Mouse (Mus musculus): Measurements from ENCODE around the gene Jmjd4.
A peak's percentile ranks its signal among the peaks of the same experiment; 100 is the strongest.

The Jmjd4 gene

DNA sequence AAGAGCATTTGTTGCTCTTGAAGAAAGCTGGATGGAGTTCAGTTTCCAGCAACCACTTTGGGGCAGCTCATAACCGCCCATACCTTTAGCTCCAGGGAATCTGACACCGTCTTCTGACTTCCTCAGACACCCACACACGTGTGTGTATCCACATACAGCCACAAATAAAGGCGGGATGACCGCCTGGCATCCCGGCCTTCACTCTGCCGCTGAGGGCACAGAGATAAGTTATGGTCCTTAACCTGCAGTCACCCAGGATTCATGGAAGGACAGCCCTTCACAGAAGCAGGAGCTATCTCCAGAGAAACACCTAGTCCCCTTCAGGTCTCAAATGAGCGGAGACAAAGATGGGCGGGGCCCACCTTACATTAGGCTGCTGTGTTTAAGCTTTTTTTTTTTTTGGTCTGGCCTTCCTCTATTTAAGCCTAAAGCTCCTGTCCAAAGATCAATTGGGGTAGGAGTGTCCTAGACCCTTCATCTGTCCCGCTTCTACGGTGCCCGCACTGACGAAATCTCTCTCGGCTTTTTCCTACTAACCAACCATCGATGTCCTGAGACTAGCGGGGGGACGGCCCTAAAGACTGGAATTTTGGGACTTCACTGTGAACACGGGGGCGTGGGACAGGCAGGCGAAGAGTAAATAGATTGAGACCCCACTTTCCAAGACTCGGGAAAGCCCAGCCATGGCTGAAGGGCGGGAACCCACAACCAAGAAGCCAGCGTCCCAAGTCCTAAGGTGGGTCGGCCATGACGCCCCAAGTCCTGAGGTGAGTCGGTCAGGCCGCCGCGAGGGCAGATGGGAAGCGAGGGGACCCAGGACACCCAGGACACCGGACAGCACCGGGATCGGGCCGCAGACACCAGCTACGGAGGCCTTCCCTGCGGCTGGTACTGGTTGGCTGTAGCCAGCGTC lies 21.8 kb downstream of the Jmjd4 start:
- no peak for DNase-seq (ENCODE audit: low read depth, low spot score)

DNA sequence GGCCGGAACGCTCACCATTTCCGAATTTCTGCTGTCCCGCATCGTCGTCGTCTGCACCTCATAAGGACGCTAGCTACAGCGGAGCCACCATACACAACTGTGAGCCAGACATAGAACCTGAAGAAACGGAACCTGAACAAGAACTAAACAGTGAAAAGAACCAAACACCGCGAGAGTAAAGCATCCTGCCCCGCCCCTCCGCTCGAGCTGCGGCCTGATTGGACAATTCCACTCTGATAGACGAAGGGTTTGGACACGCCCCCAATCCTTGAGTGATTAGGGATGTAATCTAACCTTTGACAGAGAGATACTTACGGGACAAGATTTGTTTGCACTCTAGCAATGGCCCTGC lies 22.5 kb downstream of the Jmjd4 start, which contains the start of gene Zfp867:
Gene Zfp867 (minus strand): TSS at position 149 of the 352 bp plus-strand sequence.
- DNase-seq (ENCODE audit: low read depth, low spot score): peak; percentile 90

DNA sequence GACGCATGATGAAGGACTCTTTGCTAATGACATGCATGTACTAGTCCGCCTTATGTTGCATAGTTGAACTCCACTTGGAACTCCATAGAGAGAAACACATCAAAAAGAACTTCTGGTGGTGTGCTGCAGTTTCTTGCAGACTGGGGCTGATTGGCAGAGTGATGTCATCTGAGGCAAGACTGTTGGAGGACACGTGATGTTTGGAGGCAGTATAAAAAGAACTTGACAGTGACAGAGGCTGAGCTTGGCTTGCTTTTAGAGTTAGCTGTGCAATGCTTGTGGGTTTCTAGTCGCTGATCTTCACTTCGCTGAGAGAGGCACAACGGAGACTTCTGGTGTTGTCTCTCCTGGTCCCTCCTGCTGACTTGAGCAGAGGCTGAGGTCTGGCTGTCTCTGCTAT lies 27.4 kb downstream of the Jmjd4 start:
- no peak for DNase-seq (ENCODE audit: low read depth, low spot score)

DNA sequence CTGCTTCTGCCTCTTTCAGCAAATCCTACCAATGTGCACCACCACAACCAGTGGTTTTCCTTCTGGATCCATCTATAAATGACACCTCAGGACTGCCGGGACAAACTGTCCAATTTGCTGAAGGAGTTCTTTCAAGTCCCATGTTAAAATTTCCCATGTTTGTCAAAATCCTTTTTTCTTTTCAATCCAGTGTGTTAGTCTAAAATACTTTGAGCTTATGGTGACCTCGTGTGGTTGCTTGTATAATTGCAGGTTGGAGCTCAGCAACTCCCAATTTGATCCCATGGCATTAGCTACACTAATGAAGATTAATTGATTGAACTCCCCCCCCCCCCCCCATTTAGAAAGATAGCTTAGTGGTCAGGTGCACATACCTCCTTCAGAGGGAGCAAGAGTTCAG lies 33.4 kb downstream of the Jmjd4 start:
- peak; percentile 74 for DNase-seq (ENCODE audit: low read depth, low spot score)

DNA sequence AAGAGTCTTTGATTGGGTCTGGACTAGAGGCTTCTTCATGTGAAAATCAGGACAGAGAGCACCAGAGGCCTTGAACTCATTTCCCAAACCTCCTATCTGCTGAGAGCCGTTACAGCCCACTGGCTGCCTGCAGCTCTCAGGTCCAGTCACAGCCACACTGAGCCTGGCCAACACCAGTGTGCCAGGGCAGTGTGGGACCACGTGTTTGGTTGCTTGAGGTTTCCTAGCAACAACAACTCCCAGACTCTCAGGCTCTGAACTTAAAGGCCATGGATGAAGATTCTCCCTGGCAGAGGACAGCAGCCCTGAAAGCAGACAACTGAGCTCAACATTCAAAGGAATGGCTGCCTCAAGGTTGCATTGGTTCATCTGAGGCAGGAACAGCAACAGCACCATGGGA lies 35.8 kb downstream of the Jmjd4 start:
- DNase-seq (ENCODE audit: low read depth, low spot score): no peak

DNA sequence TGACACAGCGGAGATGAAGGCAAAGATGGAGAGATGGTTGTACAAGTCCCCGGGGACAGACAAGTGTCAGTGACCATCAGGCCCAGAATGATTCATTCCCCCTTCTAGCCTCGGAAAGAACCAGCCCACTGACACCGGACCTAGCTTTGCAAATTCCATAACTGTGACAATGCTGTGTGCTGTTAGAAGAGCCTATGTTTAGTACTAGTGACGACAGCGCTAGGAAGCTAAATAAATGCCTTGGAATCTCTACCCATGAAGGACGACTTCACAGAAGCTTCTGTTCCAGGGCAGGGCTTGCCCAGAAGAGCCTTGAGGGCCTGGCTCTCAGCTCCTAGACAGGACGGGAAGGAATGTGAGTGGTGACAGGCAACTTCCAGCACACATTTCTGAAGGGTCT lies 36.4 kb downstream of the Jmjd4 start:
- DNase-seq (ENCODE audit: low read depth, low spot score): no peak

DNA sequence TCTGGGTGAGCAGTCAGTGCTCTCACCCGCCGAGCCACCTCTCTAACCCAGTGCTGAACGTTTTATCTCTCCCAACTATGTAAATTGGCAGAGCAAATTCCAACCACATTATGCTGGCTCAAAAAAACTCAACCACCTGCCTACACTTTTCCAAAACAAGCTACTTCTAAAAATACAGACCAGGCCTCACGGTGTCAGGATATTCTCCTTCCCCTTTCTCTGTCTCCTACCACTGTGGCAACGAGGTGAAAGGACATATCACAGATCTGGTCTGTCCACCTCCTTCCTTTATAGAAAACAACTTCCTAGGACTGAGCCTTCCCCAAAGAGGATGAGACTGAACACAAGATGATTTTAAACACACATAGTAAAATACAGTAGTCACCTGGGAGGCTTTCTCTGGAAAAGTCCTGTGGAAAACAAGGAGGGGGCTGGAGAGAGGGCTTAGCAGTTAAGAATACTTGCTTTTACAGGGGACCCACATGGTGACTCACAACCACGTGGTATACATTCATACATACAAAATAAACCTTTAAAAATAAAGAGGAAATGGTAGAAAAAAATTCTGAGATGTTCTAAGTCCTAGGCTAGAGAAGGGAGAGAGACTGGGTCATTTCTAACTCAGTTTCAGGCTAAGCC lies 46.9 kb downstream of the Jmjd4 start:
- no peak for DNase-seq (ENCODE audit: low read depth, low spot score)

DNA sequence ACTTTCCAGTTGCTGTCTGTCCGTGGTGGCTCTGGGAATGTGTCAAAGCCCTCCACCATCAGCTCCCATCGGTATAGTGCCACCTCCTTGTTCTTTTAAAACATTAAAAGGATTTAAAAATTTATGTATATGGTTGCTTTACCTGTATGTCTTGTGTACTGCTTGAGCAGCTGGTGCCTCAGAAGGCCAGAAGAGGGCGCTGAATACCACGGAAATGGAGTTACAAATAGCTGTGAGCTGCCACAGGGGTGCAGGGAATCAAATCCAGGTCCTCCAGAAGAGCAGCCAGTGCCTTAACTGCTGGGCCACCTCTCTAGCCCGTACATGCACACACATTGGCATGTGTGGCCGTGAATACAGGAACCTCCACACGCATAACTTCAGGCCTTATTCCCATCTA lies 47.9 kb downstream of the Jmjd4 start:
- no peak for DNase-seq (ENCODE audit: low read depth, low spot score)

DNA sequence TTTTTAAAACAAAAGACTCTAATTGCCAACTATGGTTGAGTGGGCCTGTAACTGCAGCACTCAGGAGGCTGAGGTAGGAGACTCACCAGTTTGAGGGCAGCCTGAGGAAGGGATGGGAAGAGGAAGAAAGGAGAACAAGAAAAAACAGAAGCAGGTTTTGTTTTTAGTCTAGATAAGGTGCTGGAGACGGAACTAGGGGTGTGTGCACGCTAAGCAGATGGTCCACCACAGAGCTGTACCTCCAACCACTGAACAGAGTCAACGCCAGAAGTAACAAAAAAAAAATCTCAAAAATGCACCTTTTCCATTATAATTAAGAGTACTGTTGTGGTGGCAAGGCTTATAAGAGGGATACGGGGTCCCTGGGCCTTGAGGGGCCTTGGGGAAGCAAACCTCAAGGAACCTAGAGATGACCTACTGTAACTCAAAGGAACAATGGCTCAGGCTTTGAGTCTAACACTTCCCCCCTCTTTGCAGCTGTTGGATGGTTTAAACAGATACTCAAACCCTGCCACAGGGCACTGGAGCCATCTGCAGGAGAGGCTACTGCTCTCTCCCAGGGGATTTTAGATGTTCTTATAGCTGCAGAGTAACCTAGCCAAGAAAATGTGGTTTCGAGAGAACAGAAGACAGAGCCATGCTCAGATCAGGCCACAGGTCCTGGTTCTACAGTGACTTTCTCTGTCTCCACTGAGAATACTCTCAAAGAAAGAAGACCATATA lies 52.3 kb downstream of the Jmjd4 start:
- DNase-seq (ENCODE audit: low read depth, low spot score): no peak

DNA sequence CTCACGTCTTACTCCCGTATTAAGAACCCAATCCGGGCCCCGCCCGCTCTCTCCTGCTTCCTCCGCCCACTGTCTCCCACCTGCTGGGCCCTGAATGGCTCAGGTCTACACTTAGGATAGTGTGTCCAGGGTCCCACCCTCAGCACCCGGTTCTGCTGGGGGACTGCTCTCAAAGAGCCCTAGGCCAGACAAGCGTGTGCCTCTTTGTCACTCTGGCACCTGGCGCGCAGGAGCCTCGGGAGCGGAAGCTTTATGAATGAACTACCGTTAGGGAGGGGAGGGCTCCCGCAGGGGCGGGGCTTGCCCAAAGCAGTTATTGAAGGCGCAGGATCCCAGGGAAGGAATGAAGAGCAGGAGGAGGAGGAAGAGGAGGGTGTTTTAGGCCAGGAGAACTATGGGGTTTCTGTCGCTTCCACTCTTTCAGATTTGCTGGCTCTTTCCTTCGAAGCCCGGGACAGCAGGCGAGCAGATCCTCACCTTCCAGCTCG lies 55.5 kb downstream of the Jmjd4 start:
- peak; percentile 68 for DNase-seq (ENCODE audit: low read depth, low spot score)

DNA sequence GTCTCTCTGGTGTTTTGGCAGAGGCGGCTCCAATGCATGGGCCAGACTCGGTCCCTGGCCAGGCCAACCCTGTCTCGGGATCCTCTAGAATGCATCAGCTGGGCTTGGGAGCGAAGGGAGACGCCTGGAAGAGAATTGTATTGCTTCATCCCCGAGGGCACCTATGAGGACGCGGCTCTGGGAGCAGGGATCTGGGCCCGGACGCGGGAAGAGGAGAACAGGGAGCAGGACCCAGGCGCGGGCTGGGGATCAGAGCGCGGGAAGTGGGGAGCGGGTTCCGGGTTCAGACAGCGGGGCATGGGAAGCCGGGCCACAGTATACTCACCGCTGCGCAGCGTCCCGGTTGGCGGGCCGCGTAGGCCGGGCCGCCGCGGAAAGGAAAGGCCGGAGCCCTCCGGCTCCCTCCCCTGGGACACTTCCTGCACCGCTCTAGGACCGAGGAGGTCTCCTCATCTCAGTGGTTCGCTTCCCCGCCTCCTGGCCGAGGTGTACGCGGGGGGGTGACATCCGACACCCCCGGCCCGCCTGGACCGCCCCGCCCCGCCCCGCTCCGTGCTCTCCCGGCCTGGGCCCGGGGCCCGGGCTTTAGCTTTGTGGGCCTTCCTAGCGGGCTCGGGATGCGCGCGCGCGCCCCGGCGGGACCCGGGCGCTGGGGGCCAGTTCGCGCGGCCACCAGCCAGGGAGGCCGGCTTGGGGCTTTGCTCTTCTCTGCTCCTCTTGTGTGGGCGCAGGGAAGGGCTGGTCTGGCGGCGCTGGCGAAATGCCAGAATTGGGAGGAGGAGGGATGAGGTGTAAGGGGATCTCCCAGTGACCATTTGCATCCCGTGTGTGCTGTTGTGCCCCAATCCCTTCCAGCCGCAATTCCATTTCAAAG lies 56.2 kb downstream of the Jmjd4 start:
- peak; percentile 92 for DNase-seq (ENCODE audit: low read depth, low spot score)

DNA sequence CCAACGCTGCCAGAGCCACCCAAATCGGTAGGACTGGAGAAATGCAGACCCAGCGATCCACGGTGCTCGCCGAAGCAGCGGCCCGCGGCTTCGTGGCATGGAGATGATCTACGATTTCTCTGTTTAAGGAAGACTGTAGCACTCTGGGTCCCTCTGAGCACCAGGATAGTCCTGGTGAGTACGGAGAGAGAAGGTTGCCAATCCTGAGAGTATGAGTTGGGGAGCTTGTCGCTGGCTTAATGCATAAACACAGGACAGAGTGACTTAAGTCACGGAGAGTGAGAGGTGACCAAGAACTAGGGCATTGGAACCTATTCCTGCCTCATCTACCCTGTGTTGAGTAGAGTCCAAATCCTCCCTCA lies 56.8 kb downstream of the Jmjd4 start:
- DNase-seq (ENCODE audit: low read depth, low spot score): no peak
